In the genomic region with DNA sequence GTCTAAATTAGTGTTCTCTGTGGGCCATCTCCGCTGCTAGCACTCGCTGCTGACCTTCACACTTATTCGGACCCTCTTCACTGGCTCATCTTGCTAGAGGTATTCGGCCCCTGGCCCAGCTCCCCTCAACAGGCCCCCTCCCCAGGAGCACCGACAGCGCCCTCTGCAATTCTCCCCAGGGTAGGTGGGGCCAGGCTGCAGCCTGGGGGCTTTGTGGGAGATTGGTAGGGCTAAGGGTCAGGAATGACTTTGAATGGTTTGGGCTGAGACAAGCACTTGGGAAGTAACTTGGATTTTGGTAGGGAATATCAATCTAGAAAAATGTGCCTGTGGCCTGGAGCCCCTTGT, we compare ENCODE assay signal across 8 mouse cellular contexts. TPM values are rescaled to one million over a fixed set of nuclear protein-coding genes. Genes with fewer than 3 reads are reported as not detected.
A peak's percentile ranks its signal among the peaks of the same experiment; 100 is the strongest.
DNase-seq lines count a peak whose midpoint lies in the region; ATAC-seq and TF ChIP-seq lines count a peak whose summit lies in the region.

No protein-coding gene starts in this region.

- no peaks in the 10 kb centered on the region for H3K9me3 ChIP-seq in embryonic facial prominence, embryonic 13.5 days
- H3K9me3 ChIP-seq in hindbrain, postnatal 0 days (ENCODE audit: low read length): no peaks in the 10 kb centered on the region

- no peaks in the 10 kb centered on the region for H3K4me1 ChIP-seq in liver, adult 2 months (ENCODE audit: control insufficient read depth, insufficient read depth, low read length)
- H3K4me1 ChIP-seq in embryonic facial prominence, embryonic 13.5 days: no peaks in the 10 kb centered on the region
- H3K4me1 ChIP-seq in hindbrain, postnatal 0 days (ENCODE audit: insufficient read depth, low read length): no peaks in the 10 kb centered on the region

- peak overlapping the region; percentile 65 for H3K4me2 ChIP-seq in embryonic facial prominence, embryonic 13.5 days
- H3K4me2 ChIP-seq in hindbrain, postnatal 0 days (ENCODE audit: low read depth, low read length): peak overlapping the region; percentile 67

- no peaks in the 10 kb centered on the region for H3K79me2 ChIP-seq in liver, adult 2 months (ENCODE audit: control insufficient read depth, insufficient read depth, low read length)

- H3K27ac ChIP-seq in liver, adult 2 months (replicated peaks; ENCODE audit: insufficient read depth, low read depth, low read length): no peak overlapping the region
- H3K27ac ChIP-seq in embryonic facial prominence, embryonic 13.5 days: peak overlapping the region; percentile 28; the same call in 1 of the 2 replicates
- H3K27ac ChIP-seq in hindbrain, postnatal 0 days: no peak overlapping the region

- peak overlapping the region; percentile 66 for H3K4me3 ChIP-seq in liver, adult 2 months (ENCODE audit: insufficient read depth, low read depth, low read length)
- peak overlapping the region; percentile 53 for H3K4me3 ChIP-seq in embryonic facial prominence, embryonic 13.5 days
- H3K4me3 ChIP-seq in hindbrain, postnatal 0 days (ENCODE audit: low read length): peak overlapping the region; percentile 58

- ATAC-seq in embryonic facial prominence, embryonic 13.5 days (ENCODE audit: insufficient number of reproducible peaks, insufficient read depth, low FRiP score, low TSS enrichment, low read depth): no peak
- ATAC-seq in hindbrain, postnatal 0 days: no peak
- ATAC-seq in activated CD4-positive, CD25-positive, alpha-beta regulatory T cell, adult 4 months: no peak

- DNase-seq in liver, adult 2 months (ENCODE audit: extremely low read depth, low read depth, low spot score): no peak
- no peak for DNase-seq in liver
- peak; percentile 1 for DNase-seq in hindbrain, postnatal 0 days (ENCODE audit: low spot score)
- DNase-seq in naive thymus-derived CD4-positive, alpha-beta T cell, adult 2 months (ENCODE audit: low read depth): peak; percentile 0
- DNase-seq in yolk sac, embryonic 10.5 days (ENCODE audit: low spot score): no peak
- no peak for DNase-seq in retina, embryonic 14.5 days (ENCODE audit: low spot score)

- H3K36me3 ChIP-seq in liver, adult 2 months (ENCODE audit: control insufficient read depth, insufficient read depth, low read length): no peaks in the 10 kb centered on the region
- no peaks in the 10 kb centered on the region for H3K36me3 ChIP-seq in embryonic facial prominence, embryonic 13.5 days
- H3K36me3 ChIP-seq in hindbrain, postnatal 0 days (ENCODE audit: insufficient read depth, low read length): no peaks in the 10 kb centered on the region

- no peak overlapping the region; the same call in 1 of the 2 replicates for H3K9ac ChIP-seq in liver, adult 2 months (ENCODE audit: low read depth, low read length)
- peak overlapping the region; percentile 69 for H3K9ac ChIP-seq in embryonic facial prominence, embryonic 13.5 days
- peak overlapping the region; percentile 45 for H3K9ac ChIP-seq in hindbrain, postnatal 0 days (replicated peaks; ENCODE audit: low read length)

- TF ChIP-seq POLR2A in liver, adult 2 months (IDR thresholded peaks at IDR 0.05; ENCODE audit: extremely low read depth, insufficient read depth, low read length): no peak

- WGBS in liver, adult 2 months: 5% methylated on average over 6 of the region's 6 CpGs
- 16% methylated on average over 6 of the region's 6 CpGs for WGBS in embryonic facial prominence, embryonic 13.5 days
- 31% methylated on average over 6 of the region's 6 CpGs for WGBS in hindbrain, postnatal 0 days

- TF ChIP-seq CTCF in liver, adult 2 months (IDR thresholded peaks at IDR 0.05; ENCODE audit: low read depth, low read length): no peak
- TF ChIP-seq CTCF in hindbrain, postnatal 0 days (IDR thresholded peaks at IDR 0.05; ENCODE audit: low read depth): 0 out of 2 replicates have a peak, but pooled peaks have one; percentile 13

- no peaks in the 10 kb centered on the region for H3K27me3 ChIP-seq in liver, adult 2 months (ENCODE audit: control insufficient read depth, insufficient read depth, low read length)
- H3K27me3 ChIP-seq in embryonic facial prominence, embryonic 13.5 days: peaks cover 13% of the 10 kb centered on the region
- H3K27me3 ChIP-seq in hindbrain, postnatal 0 days (ENCODE audit: insufficient read depth, low read length): no peaks in the 10 kb centered on the region

RNA-seq across cellular contexts. Expression of a gene that starts 46.0 kb away (rescaled TPM):
- total RNA-seq in liver, adult 2 months (2014; rRNA removed): 0.20 TPM in 1 of 2 replicates, not detected in the other
- polyA plus RNA-seq in liver, adult 2 months (2012; rRNA removed): not detected in 2 replicates
- 4.5 TPM in 2 replicates for polyA plus RNA-seq in embryonic facial prominence, embryonic 13.5 days (2015; fragmentation: Nextera tagmentation; extraction: Ambion mirVana)
- total RNA-seq in hindbrain, postnatal 0 days (2014; rRNA removed): 3.7 and 7.0 TPM in 2 replicates
- 1.5 and 1.7 TPM in 2 replicates for polyA plus RNA-seq in hindbrain, postnatal 0 days (2015; fragmentation: Nextera tagmentation; extraction: Ambion mirVana)
- polyA plus RNA-seq in activated CD4-positive, CD25-positive, alpha-beta regulatory T cell, adult 4 months (2017; shearing (Covaris generic)): not detected

Comparison
In these comparisons a context has a peak if more than half of its experiments do, and no peak if none do; other contexts are left out.
1. DNase-seq: peak in hindbrain, postnatal 0 days (single experiment) and naive thymus-derived CD4-positive, alpha-beta T cell, adult 2 months (single experiment); none in liver, adult 2 months (single experiment), liver (single experiment), yolk sac, embryonic 10.5 days (single experiment) and retina, embryonic 14.5 days (single experiment).
2. Peak in every context shown above with its lines, with median percentiles within 50 percentile points of each other: H3K4me3 ChIP-seq.